Mouse (Mus musculus): ENCODE measurements around the gene Zfp566. TPM values are rescaled to one million over a fixed set of nuclear protein-coding genes. Genes with fewer than 3 reads are reported as not detected.

Zfp566 gene
- polyA plus RNA-seq, 1 experiment from 2014 or later: 15.0 TPM

DNA sequence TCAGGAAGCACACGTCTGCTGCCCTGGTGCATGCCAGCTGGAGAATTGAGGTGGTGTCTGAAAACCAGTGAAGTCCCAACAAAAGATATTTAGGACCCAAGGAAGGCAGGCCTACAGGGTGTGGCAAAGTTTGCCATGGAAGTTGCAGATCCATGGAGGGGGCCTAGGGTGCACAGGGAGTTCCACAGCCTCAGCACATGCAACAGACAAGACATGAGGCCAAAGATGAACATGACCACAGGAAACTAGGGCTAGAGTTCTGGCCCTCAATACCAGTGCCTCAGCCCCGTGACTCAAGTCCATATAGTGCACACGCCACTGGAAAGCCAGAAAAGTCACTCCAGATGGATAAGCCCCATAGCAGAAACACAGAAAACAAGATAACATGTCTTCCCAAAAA, 61.8 kb downstream of the Zfp566 start:
- H3K36me3 ChIP-seq (replicated peaks; ENCODE audit: control insufficient read depth, insufficient read depth): peaks cover 36% of the 10 kb centered on the region
- no peak overlapping the region for H3K4me3 ChIP-seq (replicated peaks; ENCODE audit: low read length)
- H3K4me2 ChIP-seq (replicated peaks): no peak overlapping the region
- no peak overlapping the region for H3K27ac ChIP-seq
- 95% methylated on average over 3 of the region's 3 CpGs for WGBS
- H3K4me1 ChIP-seq (replicated peaks; ENCODE audit: control insufficient read depth, insufficient read depth, low read length): no peaks in the 10 kb centered on the region
- H3K9me3 ChIP-seq (ENCODE audit: control insufficient read depth, low read length): no peaks in the 10 kb centered on the region
- DNase-seq (ENCODE audit: low spot score): no peak
- H3K27me3 ChIP-seq (ENCODE audit: control insufficient read depth, insufficient read depth, low read length): no peaks in the 10 kb centered on the region
- no peak overlapping the region for H3K9ac ChIP-seq
- no peak for ATAC-seq (ENCODE audit: low FRiP score)

Small RNA genes within 50 kb of the gene (microRNA-seq; reads per million reads assigned to microRNA genes)
- gene Gm23368: not detected

Other genes starting within 250 kb of the Zfp566 start
- gene Zfp940, start 236.9 kb downstream of the Zfp566 start, polyA plus RNA-seq (2014; fragmentation: Nextera tagmentation; extraction: Ambion mirVana): 12.6 and 16.1 TPM in 2 replicates
- 21.7 and 23.6 TPM in 2 replicates for gene Zfp420, start 230.5 kb downstream of the Zfp566 start, polyA plus RNA-seq (2014; fragmentation: Nextera tagmentation; extraction: Ambion mirVana)
- gene Zfp27, start 184.0 kb downstream of the Zfp566 start, polyA plus RNA-seq (2014; fragmentation: Nextera tagmentation; extraction: Ambion mirVana): 17.5 and 18.7 TPM in 2 replicates
- 7.8 and 8.4 TPM in 2 replicates for gene Zfp383, start 182.3 kb downstream of the Zfp566 start, polyA plus RNA-seq (2014; fragmentation: Nextera tagmentation; extraction: Ambion mirVana)
- 17.7 and 23.0 TPM in 2 replicates for gene Zfp74, start 136.4 kb downstream of the Zfp566 start, polyA plus RNA-seq (2014; fragmentation: Nextera tagmentation; extraction: Ambion mirVana)
- 4.3 and 4.5 TPM in 2 replicates for gene Zfp568, start 106.6 kb downstream of the Zfp566 start, polyA plus RNA-seq (2014; fragmentation: Nextera tagmentation; extraction: Ambion mirVana)
- 10.9 and 13.6 TPM in 2 replicates for gene Zfp14, start 39.1 kb downstream of the Zfp566 start, polyA plus RNA-seq (2014; fragmentation: Nextera tagmentation; extraction: Ambion mirVana)
- gene Zfp82, start 17.6 kb downstream of the Zfp566 start, polyA plus RNA-seq (2014; fragmentation: Nextera tagmentation; extraction: Ambion mirVana): 10.3 and 12.2 TPM in 2 replicates
- 0.96 and 2.2 TPM in 2 replicates for gene Gm26920, start 117 bp downstream of the Zfp566 start, polyA plus RNA-seq (2014; fragmentation: Nextera tagmentation; extraction: Ambion mirVana)
- 88.6 and 97.8 TPM in 2 replicates for gene Zfp260, start 4.2 kb upstream of the Zfp566 start, polyA plus RNA-seq (2014; fragmentation: Nextera tagmentation; extraction: Ambion mirVana)
- 14.6 and 15.5 TPM in 2 replicates for gene Zfp382, start 31.4 kb upstream of the Zfp566 start, polyA plus RNA-seq (2014; fragmentation: Nextera tagmentation; extraction: Ambion mirVana)
- 13.2 and 14.0 TPM in 2 replicates for gene Zfp146, start 79.2 kb upstream of the Zfp566 start, polyA plus RNA-seq (2014; fragmentation: Nextera tagmentation; extraction: Ambion mirVana)
- gene Cox7a1, start 93.6 kb upstream of the Zfp566 start, polyA plus RNA-seq (2014; fragmentation: Nextera tagmentation; extraction: Ambion mirVana): 6.0 and 6.9 TPM in 2 replicates
- gene Capns1, start 108.3 kb upstream of the Zfp566 start, polyA plus RNA-seq (2014; fragmentation: Nextera tagmentation; extraction: Ambion mirVana): 62.0 and 70.7 TPM in 2 replicates
- 179 and 199 TPM in 2 replicates for gene Polr2i, start 141.4 kb upstream of the Zfp566 start, polyA plus RNA-seq (2014; fragmentation: Nextera tagmentation; extraction: Ambion mirVana)
- 390 and 397 TPM in 2 replicates for gene Tbcb, start 141.7 kb upstream of the Zfp566 start, polyA plus RNA-seq (2014; fragmentation: Nextera tagmentation; extraction: Ambion mirVana)
- not detected in 2 replicates for gene Ovol3, start 145.2 kb upstream of the Zfp566 start, polyA plus RNA-seq (2014; fragmentation: Nextera tagmentation; extraction: Ambion mirVana)
- gene Thap8, start 189.6 kb upstream of the Zfp566 start, polyA plus RNA-seq (2014; fragmentation: Nextera tagmentation; extraction: Ambion mirVana): 0.16 and 0.43 TPM in 2 replicates
- gene Wdr62, start 189.9 kb upstream of the Zfp566 start, polyA plus RNA-seq (2014; fragmentation: Nextera tagmentation; extraction: Ambion mirVana): 5.7 and 5.9 TPM in 2 replicates
- gene Clip3, start 201.2 kb upstream of the Zfp566 start, polyA plus RNA-seq (2014; fragmentation: Nextera tagmentation; extraction: Ambion mirVana): 123 and 146 TPM in 2 replicates
- gene Alkbh6, start 218.2 kb upstream of the Zfp566 start, polyA plus RNA-seq (2014; fragmentation: Nextera tagmentation; extraction: Ambion mirVana): 119 and 123 TPM in 2 replicates
- gene Syne4, start 224.3 kb upstream of the Zfp566 start, polyA plus RNA-seq (2014; fragmentation: Nextera tagmentation; extraction: Ambion mirVana): 10.7 and 11.9 TPM in 2 replicates
- gene E130208F15Rik, start 231.2 kb upstream of the Zfp566 start, polyA plus RNA-seq (2014; fragmentation: Nextera tagmentation; extraction: Ambion mirVana): not detected in 2 replicates
- 16.5 and 19.2 TPM in 2 replicates for gene Sdhaf1, start 233.4 kb upstream of the Zfp566 start, polyA plus RNA-seq (2014; fragmentation: Nextera tagmentation; extraction: Ambion mirVana)

Measured in hindbrain, embryonic 14.5 days (tissue).